Mouse (Mus musculus): ENCODE data around the gene Padi3.

- TF ChIP-seq POLR2A (IDR thresholded peaks at IDR 0.05; ENCODE audit: insufficient read length, low read depth) (no peak), E2F4 (IDR thresholded peaks at IDR 0.05; ENCODE audit: insufficient read depth) (no peak), TCF3 (IDR thresholded peaks at IDR 0.05; ENCODE audit: insufficient read length, low read depth) (no peak)
Observed at GRCm38 (mm10) chr4:140804601-140805000, 5.8 kb downstream of the Padi3 start.
